Mouse (Mus musculus) forebrain, embryonic 13.5 days (tissue): ENCODE data around the gene Slc25a38. TPM values are rescaled to one million over a fixed set of nuclear protein-coding genes. Genes with fewer than 3 reads are reported as not detected.

ENCODE experiments used
- ATAC-seq: fragments of 200-750 bp; cut with Nextera tagmentation; 2 replicates; pipeline ENCODE4 v1.8.0; 2017
- H3K27ac ChIP-seq: fragments of 300-500 bp; sonication (generic); 2 replicates; pipeline ENCODE4 v1.5.1; 2015; ENCODE audit warnings: inconsistent platforms, mild to moderate bottlenecking, moderate library complexity
- H3K27me3 ChIP-seq: fragments of 300-500 bp; sonication (generic); 2 replicates; pipeline ENCODE4 v1.6.1; 2015; ENCODE audit warnings: mild to moderate bottlenecking, inconsistent platforms
- H3K36me3 ChIP-seq: fragments of 300-500 bp; sonication (generic); 2 replicates; pipeline ENCODE4 v1.6.1; 2015; ENCODE audit warnings: mild to moderate bottlenecking, inconsistent platforms; ENCODE audit not compliant: poor library complexity, severe bottlenecking
- H3K4me1 ChIP-seq: fragments of 300-500 bp; sonication (generic); 2 replicates; pipeline ENCODE4 v1.6.1; 2015; ENCODE audit warnings: inconsistent platforms
- H3K4me2 ChIP-seq: fragments of 300-500 bp; sonication (generic); 2 replicates; pipeline ENCODE4 v1.6.1; 2015; ENCODE audit warnings: inconsistent platforms, mild to moderate bottlenecking, moderate library complexity
- H3K4me3 ChIP-seq: fragments of 300-500 bp; sonication (generic); 2 replicates; pipeline ENCODE4 v1.5.1; 2015; ENCODE audit warnings: mild to moderate bottlenecking, inconsistent platforms
- H3K9ac ChIP-seq: fragments of 300-500 bp; sonication (generic); 2 replicates; pipeline ENCODE4 v1.6.1; 2015; ENCODE audit warnings: mild to moderate bottlenecking, inconsistent platforms
- H3K9me3 ChIP-seq: fragments of 300-500 bp; sonication (generic); replicated peaks from 2 replicates; pipeline ENCODE4 v1.6.1; 2016; ENCODE audit warnings: inconsistent platforms
- WGBS: fragments of 180-500 bp; shearing (Covaris S2); methylation state at CpG from one replicate; pipeline ENCODE4 v1.1.7; 2015; 5-methylcytosine and 5-hydroxymethylcytosine counted together
- polyA plus RNA-seq: library from polyadenylated mRNA; unstranded; fragments of >200 nt; fragmentation: Nextera tagmentation; extraction: Ambion mirVana; gene quantifications from 2 replicates; pipeline ENCODE4 v1.2.1, GENCODE M21; 2015

Slc25a38 gene
- polyA plus RNA-seq, 1 experiment from 2014 or later: 31.2 TPM

DNA sequence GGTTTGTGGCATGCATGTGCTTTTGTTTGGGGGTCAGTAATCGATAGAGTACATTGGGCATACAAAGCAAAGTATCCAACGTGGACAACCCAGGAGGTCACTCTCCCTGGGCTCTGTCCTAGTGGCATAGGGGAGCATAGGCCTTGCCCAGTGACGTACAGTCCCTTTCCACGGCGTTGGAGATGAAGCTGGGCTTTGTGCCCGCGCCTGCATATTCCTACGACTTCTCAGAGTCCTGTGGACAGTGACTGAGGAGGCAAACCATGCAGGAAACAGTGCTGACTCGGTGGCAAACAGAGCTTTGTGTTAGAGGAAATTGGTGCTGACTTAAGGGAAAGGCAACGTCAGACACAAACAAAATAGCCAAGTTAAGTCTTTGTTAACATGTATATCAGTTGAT, 19.1 kb downstream of the Slc25a38 start:
- Histone ChIP-seq H3K9me3 (no peaks in the 10 kb centered on the region), H3K9ac (peak overlapping the region; percentile 97), H3K36me3 (peaks cover 49% of the 10 kb centered on the region), H3K4me1 (peaks cover 21% of the 10 kb centered on the region), H3K4me3 (peak overlapping the region; percentile 92), H3K4me2 (peak overlapping the region; percentile 90), H3K27me3 (no peaks in the 10 kb centered on the region), H3K27ac (no peak overlapping the region)
- WGBS: 72% methylated on average over 10 of the region's 10 CpGs
- no peak for ATAC-seq

DNA sequence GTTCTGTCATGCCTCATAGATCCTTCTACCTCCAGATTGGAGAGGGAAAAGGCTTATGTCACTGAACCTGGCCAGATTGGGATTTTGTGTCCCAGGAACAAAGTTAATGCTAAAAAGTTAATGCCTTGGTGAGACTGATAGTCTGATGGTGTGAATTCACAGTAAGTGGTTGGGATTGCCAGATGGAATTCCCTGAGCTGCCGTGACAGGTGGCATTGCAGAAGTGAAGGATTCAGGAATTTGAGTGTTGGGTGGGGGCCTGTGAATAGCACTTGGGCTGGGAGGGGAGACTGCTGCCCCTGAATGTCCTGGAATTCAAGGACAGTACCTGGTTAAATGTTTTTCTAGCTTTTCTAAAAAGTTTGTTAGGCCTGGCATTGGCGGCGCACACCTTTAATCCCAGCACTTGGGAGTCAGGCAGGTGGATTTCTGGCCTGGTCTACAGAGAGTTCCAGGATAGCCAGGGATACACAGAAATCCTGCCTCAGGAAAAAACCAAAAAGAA, 21.7 kb downstream of the Slc25a38 start:
- Histone ChIP-seq H3K4me1 (peaks cover 20% of the 10 kb centered on the region), H3K4me2 (no peak overlapping the region), H3K36me3 (peaks cover 46% of the 10 kb centered on the region), H3K27me3 (no peaks in the 10 kb centered on the region), H3K9me3 (no peaks in the 10 kb centered on the region), H3K9ac (no peak overlapping the region), H3K27ac (no peak overlapping the region), H3K4me3 (no peak overlapping the region)
- 90% methylated on average over 3 of the region's 3 CpGs for WGBS
- no peak for ATAC-seq

DNA sequence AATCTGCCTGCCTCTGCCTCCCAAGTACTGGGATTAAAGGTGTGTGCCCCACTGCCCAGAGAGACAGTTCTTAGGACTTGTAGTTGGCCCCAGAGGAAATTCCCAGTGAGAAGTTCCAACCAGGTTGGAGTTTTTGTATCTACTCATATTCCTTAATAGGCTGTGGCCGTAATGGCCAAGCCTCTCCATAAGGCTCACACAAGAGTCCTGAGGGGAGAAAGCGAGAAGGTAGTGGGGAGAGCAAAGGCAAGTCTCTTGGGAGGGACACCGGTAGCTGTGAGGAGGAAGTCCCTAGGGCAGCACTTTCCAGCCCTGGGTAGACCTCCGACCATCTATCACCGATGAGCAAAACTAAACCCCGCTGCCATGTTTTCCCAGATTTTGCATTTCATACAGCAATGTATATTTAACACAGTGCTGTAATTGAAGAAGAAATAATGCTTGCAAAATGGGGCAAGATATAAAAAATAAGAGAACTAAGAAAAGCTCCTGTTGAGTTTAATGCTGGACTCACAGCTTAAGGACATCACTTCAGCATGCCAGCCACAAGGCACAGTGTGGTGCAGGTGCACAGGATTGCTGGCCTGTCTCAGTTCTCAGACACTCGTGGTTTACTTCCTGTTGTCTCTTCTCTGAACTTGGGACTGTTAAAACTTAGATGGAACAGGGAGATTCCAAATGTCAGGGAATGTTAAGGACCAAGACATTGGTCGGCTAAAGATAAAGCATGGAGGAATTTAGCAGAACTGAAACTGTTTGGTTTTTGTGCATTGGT, 23.0 kb downstream of the Slc25a38 start:
- peaks cover 17% of the 10 kb centered on the region for H3K4me1 ChIP-seq
- H3K27me3 ChIP-seq: no peaks in the 10 kb centered on the region
- 38% methylated on average over 8 of the region's 8 CpGs for WGBS
- H3K9me3 ChIP-seq: no peaks in the 10 kb centered on the region
- no peak overlapping the region for H3K27ac ChIP-seq
- peaks cover 46% of the 10 kb centered on the region for H3K36me3 ChIP-seq
- ATAC-seq: 0 out of 2 replicates have a peak, but pooled peaks have one; percentile 14
- H3K4me3 ChIP-seq: no peak overlapping the region
- H3K4me2 ChIP-seq: no peak overlapping the region
- no peak overlapping the region for H3K9ac ChIP-seq

DNA sequence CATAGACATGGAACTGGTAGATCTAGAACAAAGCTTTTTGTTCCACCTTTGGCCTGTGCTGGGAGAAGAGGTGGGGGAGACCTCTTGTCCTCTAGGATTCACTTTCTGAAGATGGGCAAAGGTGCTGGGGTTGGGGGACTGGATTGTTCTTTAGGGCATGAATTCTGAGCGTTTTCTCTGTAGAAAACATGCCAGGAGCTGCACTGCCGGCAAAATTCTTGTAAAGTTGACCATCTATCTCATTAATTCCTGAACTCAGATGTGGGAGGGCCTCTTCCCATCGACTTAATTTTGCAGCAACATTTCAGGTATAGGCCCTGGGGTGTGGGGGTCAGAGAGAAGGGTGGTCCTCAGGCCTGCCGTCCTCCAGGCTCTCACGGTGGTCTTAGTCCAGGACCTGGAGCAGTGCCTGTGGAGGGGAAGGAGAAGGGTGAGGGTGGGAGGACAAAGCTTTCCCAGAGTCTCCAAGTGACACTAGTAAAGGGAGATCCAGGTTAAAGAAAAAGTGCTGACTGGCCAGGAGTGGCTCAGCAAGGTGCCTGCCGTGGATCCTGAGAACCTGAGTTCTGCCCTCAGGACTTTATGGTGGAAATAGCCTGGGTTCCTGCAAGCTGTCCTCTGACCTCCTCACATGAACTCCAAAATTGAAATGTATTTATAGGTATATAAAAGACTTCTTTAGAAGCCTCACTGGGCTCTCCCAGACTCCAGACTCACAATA, 23.7 kb downstream of the Slc25a38 start:
- Histone ChIP-seq H3K27me3 (no peaks in the 10 kb centered on the region), H3K4me2 (no peak overlapping the region), H3K4me3 (no peak overlapping the region), H3K36me3 (peaks cover 42% of the 10 kb centered on the region), H3K9ac (no peak overlapping the region), H3K4me1 (peaks cover 9% of the 10 kb centered on the region), H3K9me3 (no peaks in the 10 kb centered on the region), H3K27ac (no peak overlapping the region)
- 50% methylated on average over 6 of the region's 6 CpGs for WGBS
- ATAC-seq: no peak

- H3K27ac ChIP-seq: no peak overlapping the region
- WGBS: 88% methylated on average over 13 of the region's 13 CpGs
- H3K9ac ChIP-seq: no peak overlapping the region
- no peaks in the 10 kb centered on the region for H3K9me3 ChIP-seq
- H3K4me3 ChIP-seq: no peak overlapping the region
- no peak overlapping the region for H3K4me2 ChIP-seq
- peaks cover 35% of the 10 kb centered on the region for H3K36me3 ChIP-seq
- peaks cover 2% of the 10 kb centered on the region; the same call in 1 of the 2 replicates for H3K4me1 ChIP-seq
- ATAC-seq: 0 out of 2 replicates have a peak, but pooled peaks have one; percentile 34
- H3K27me3 ChIP-seq: no peaks in the 10 kb centered on the region
These were observed 24.5 kb downstream of the Slc25a38 start for GRCm38 (mm10) chr9:120134529-120135160.

DNA sequence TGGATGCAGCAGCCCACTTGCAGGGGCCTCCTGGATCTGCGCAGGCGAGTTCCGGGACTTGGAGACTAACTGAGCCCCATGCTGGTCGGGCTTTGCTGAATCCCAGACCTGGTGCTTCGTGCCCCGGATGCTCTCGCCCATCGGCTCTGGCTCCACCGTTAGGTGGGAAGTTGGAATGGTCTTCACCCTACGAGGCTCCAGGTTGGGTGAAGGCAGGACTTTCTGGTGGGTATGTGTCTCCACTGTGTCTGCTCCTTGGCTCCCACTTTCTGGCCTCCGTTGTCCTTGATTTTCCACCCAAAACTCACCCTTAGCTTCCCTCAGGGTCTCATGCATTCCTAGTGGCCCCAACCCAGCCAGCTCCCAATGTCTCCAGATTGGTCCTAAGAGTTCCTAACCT, 25.3 kb downstream of the Slc25a38 start:
- H3K9ac ChIP-seq: no peak overlapping the region
- no peaks in the 10 kb centered on the region for H3K9me3 ChIP-seq
- peaks cover 27% of the 10 kb centered on the region for H3K36me3 ChIP-seq
- no peak overlapping the region for H3K27ac ChIP-seq
- no peak overlapping the region for H3K4me3 ChIP-seq
- H3K27me3 ChIP-seq: no peaks in the 10 kb centered on the region
- no peak overlapping the region for H3K4me2 ChIP-seq
- ATAC-seq: no peak
- no peaks in the 10 kb centered on the region for H3K4me1 ChIP-seq
- 86% methylated on average over 11 of the region's 11 CpGs for WGBS

GRCm38 (mm10) chr9:120140652-120141051, 30.5 kb downstream of the Slc25a38 start:
- peak; percentile 72; the same call in 1 of the 2 replicates for ATAC-seq
- no peak overlapping the region for H3K4me2 ChIP-seq
- H3K4me3 ChIP-seq: no peak overlapping the region
- no peak overlapping the region for H3K9ac ChIP-seq
- no peaks in the 10 kb centered on the region for H3K4me1 ChIP-seq
- WGBS: 9% methylated on average over 4 of the region's 4 CpGs
- H3K27ac ChIP-seq: no peak overlapping the region
- no peaks in the 10 kb centered on the region for H3K9me3 ChIP-seq
- H3K27me3 ChIP-seq: no peaks in the 10 kb centered on the region
- no peaks in the 10 kb centered on the region for H3K36me3 ChIP-seq

DNA sequence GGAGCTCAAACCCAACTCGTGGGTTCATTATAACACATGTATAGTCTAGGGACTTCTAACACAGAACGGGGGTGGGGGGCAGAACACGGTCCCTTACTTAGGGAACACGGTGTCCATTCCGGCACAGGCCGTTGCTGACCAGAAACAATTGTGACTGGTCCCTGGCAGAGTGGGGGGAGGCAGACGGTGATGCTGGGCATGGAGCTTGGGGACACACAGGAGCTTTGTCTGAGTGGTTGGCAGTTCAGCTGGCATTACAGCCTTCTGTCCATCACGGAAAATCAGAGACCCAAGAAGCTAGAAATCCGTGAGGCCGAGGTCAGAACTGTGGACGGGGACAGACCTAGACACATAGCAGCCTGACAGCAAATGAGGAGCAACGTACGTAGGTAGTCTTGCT, 34.3 kb downstream of the Slc25a38 start:
- Histone ChIP-seq H3K4me3 (no peak overlapping the region), H3K9ac (no peak overlapping the region), H3K27me3 (no peaks in the 10 kb centered on the region), H3K27ac (no peak overlapping the region), H3K36me3 (no peaks in the 10 kb centered on the region), H3K9me3 (no peaks in the 10 kb centered on the region), H3K4me1 (peaks cover 8% of the 10 kb centered on the region), H3K4me2 (no peak overlapping the region)
- 88% methylated on average over 13 of the region's 13 CpGs for WGBS
- no peak for ATAC-seq

DNA sequence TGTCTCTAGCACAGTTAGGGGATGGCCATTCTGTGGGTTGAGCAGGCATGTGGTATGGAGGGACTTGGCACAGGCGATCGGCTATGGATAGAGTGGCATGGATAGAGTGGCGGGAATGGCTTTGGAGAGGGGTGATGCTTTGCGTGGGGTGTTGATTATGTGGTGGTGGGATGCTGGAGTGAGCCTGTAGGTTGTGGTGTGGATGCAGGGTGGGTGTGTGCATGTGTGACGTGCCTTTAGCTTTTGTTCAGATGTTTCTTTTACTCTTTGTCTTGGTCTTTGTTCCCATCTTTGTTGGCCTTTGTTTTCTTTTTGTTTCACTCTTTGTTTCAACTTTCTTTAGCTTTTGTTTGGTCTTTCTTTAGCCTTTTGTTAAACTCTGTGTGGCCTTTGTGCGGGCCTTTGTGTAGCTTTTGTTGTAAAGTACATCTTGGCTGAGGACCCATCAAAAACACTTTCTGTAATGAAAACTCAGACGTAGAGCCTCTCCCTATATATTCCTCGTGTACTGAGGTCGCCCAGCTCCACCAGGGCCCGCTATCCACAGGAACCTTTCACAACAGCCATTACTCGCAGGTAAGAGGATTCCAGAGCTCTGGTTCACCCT, 39.2 kb downstream of the Slc25a38 start, which contains the start of gene Mobp:
Gene Mobp (plus strand): TSS at position 486 of the 607 bp plus-strand sequence.
- no peaks in the 10 kb centered on the region for H3K9me3 ChIP-seq
- no peak within 1 kb of the TSS for H3K4me3 ChIP-seq
- no peak within 1 kb of the TSS for H3K9ac ChIP-seq
- no peak within 1 kb of the TSS for H3K4me2 ChIP-seq
- peaks cover 11% of the 10 kb centered on the region for H3K4me1 ChIP-seq
- no peaks in the 10 kb centered on the region for H3K27me3 ChIP-seq
- no peak within 1 kb of the TSS for H3K27ac ChIP-seq
- no peaks in the 10 kb centered on the region for H3K36me3 ChIP-seq
- ATAC-seq: no peak
- WGBS: 26% methylated on average over 11 of the region's 11 CpGs

DNA sequence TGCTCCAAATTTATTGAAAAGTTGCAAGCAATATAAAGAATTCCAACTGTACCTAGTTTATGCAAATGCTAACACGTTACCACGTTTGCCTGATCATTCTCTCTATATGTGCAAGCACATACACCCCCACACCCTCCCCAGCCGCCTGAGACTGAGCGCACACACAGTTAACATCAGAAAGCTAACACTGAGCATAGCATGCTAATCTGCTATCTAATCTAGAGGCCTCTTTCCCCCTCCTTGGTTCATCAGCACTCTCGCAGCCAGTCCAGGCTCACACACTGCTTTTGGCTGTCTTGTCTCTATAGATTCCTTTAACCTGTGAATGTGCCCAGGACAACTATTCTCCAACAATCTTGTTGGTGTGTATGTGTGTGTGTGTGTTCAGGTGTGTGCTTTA, 41.0 kb downstream of the Slc25a38 start:
- Histone ChIP-seq H3K27me3 (no peaks in the 10 kb centered on the region), H3K9ac (no peak overlapping the region), H3K4me3 (no peak overlapping the region), H3K4me2 (no peak overlapping the region), H3K9me3 (no peaks in the 10 kb centered on the region), H3K4me1 (peaks cover 11% of the 10 kb centered on the region), H3K36me3 (no peaks in the 10 kb centered on the region), H3K27ac (no peak overlapping the region)
- WGBS: 82% methylated on average over 5 of the region's 5 CpGs
- no peak for ATAC-seq

DNA sequence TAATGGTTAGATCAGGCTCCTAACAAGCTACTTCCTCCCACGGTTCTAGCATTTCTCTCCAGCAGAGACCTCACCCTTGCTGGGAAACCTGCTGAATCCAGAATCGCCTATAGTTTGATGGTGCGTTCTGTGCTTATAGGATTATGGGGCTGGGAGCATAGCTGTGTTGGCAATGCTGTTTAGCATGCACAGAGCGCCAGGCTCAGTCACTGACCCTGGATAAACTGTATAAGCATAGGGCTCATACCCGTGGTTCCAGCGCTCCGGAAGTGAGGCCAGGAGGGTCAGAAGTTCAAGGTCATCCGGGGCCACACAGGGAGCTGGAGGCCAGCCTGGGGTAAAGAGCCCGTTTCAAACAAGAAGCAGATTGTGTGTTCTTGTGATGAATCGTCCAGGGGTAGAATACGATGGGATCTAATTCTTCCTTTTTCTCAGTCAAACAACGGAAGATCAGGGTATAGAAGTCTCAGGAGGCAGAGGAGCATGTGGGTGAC, 41.8 kb downstream of the Slc25a38 start:
- H3K4me3 ChIP-seq: no peak overlapping the region
- no peak overlapping the region for H3K4me2 ChIP-seq
- peaks cover 11% of the 10 kb centered on the region for H3K4me1 ChIP-seq
- no peak overlapping the region for H3K27ac ChIP-seq
- WGBS: 83% methylated on average over 12 of the region's 12 CpGs
- H3K9me3 ChIP-seq: no peaks in the 10 kb centered on the region
- no peak for ATAC-seq
- no peaks in the 10 kb centered on the region for H3K27me3 ChIP-seq
- H3K9ac ChIP-seq: no peak overlapping the region
- H3K36me3 ChIP-seq: no peaks in the 10 kb centered on the region
